Mouse (Mus musculus): ENCODE measurements at regions not wholly inside any gene's neighbourhood (a gene's known extent, or its start where the extent isn't known, plus 50 kb on each side); places are given as distances from the start of the nearest gene placed in this dataset.

GRCm38 (mm10) chr8:48042456-48043395, 52.0 kb upstream of the Wwc2 start:
- ATAC-seq (replicated peaks; ENCODE audit: poor library complexity), result peak; percentile 60

- no peak for ATAC-seq (replicated peaks; ENCODE audit: poor library complexity)
These were observed 51.5 kb upstream of the Dctd start for GRCm38 (mm10) chr8:48047385-48047784.
